Mouse (Mus musculus): ENCODE data around the gene Cd28. TPM values are rescaled to one million over a fixed set of nuclear protein-coding genes. Genes with fewer than 3 reads are reported as not detected.

Gene Cd28
- total and polyA plus RNA-seq, 3 experiments: not detected

GRCm38 (mm10) chr1:60776166-60776565, 59.6 kb downstream of the Cd28 start:
- Histone ChIP-seq H3K4me3 (ENCODE audit: control insufficient read depth in 1 of 2, insufficient read depth in 1 of 2, low read depth in 2 of 2, low read length in 2 of 2) (no peak overlapping the region), H3K36me3 (ENCODE audit: control insufficient read depth in 1 of 2, insufficient read depth in 2 of 2, low read length in 2 of 2) (no peaks in the 10 kb centered on the region), H3K9ac (ENCODE audit: control insufficient read depth, low read depth, low read length, poor library complexity, severe bottlenecking) (no peak overlapping the region), H3K27ac (ENCODE audit: control insufficient read depth, low read depth, low read length) (no peak overlapping the region), H3K4me1 (ENCODE audit: control insufficient read depth in 1 of 2, insufficient read depth in 2 of 2, low read length in 2 of 2) (no peaks in the 10 kb centered on the region), H3K27me3 (ENCODE audit: control insufficient read depth in 1 of 2, insufficient read depth in 2 of 2, low read length in 2 of 2) (no peaks in the 10 kb centered on the region; a peak in 1 of 4 replicates), H3K9me3 (replicated peaks; ENCODE audit: insufficient read depth, low read length) (no peaks in the 10 kb centered on the region), H3K79me2 (ENCODE audit: control insufficient read depth, insufficient read depth, low read length, poor library complexity) (no peaks in the 10 kb centered on the region)
- TF ChIP-seq TAL1 (IDR thresholded peaks at IDR 0.05; ENCODE audit: low read length) (no peak), TCF12 (IDR thresholded peaks at IDR 0.05; ENCODE audit: low read depth, low read length) (no peak), TBP (IDR thresholded peaks at IDR 0.05; ENCODE audit: low read depth, low read length) (no peak), EP300 (IDR thresholded peaks at IDR 0.05; ENCODE audit: low read depth in 1 of 2, low read length in 2 of 2) (no peak), CHD2 (IDR thresholded peaks at IDR 0.05; ENCODE audit: low read length) (no peak), SMC3 (IDR thresholded peaks at IDR 0.05; ENCODE audit: low read depth, low read length) (no peak), ZC3H11A (IDR thresholded peaks at IDR 0.05; ENCODE audit: low read depth, low read length) (no peak)
- no peak for DNase-seq (ENCODE audit: low read depth, low spot score)

DNA sequence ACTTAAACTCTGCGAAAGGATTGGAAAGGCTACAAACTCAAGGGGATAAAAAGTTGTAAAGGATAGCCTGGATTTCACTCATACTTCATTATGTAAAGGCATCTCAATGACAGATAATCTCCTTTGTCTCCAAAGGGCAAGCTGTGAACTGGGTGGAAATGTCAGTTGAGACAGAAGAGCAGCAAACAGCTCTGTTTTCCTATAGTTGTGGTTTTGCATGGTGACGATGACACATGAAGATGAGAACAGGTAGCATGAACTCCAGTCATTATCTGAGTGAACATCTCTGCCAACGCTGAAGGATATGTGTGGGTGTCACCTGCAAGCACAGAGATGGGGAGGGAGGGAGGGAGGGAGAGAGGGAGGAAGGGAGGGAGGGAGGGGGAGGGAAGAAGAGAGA, 60.3 kb downstream of the Cd28 start:
- Histone ChIP-seq H3K27ac (ENCODE audit: control insufficient read depth, low read depth, low read length) (no peak overlapping the region), H3K4me3 (ENCODE audit: control insufficient read depth in 1 of 2, insufficient read depth in 1 of 2, low read depth in 2 of 2, low read length in 2 of 2) (no peak overlapping the region), H3K27me3 (ENCODE audit: control insufficient read depth in 1 of 2, insufficient read depth in 2 of 2, low read length in 2 of 2) (no peaks in the 10 kb centered on the region; a peak in 1 of 4 replicates), H3K4me1 (ENCODE audit: control insufficient read depth in 1 of 2, insufficient read depth in 2 of 2, low read length in 2 of 2) (no peaks in the 10 kb centered on the region), H3K9me3 (replicated peaks; ENCODE audit: insufficient read depth, low read length) (no peaks in the 10 kb centered on the region), H3K9ac (ENCODE audit: control insufficient read depth, low read depth, low read length, poor library complexity, severe bottlenecking) (no peak overlapping the region), H3K79me2 (ENCODE audit: control insufficient read depth, insufficient read depth, low read length, poor library complexity) (no peaks in the 10 kb centered on the region), H3K36me3 (ENCODE audit: control insufficient read depth in 1 of 2, insufficient read depth in 2 of 2, low read length in 2 of 2) (no peaks in the 10 kb centered on the region)
- DNase-seq (ENCODE audit: low read depth, low spot score): no peak
- TF ChIP-seq CHD1 (IDR thresholded peaks at IDR 0.05; ENCODE audit: low read depth, low read length): no peak
- TF ChIP-seq USF1 (IDR thresholded peaks at IDR 0.05; ENCODE audit: low read depth, low read length): no peak
- TF ChIP-seq MYC (IDR thresholded peaks at IDR 0.05; ENCODE audit: low read depth, low read length): no peak

DNA sequence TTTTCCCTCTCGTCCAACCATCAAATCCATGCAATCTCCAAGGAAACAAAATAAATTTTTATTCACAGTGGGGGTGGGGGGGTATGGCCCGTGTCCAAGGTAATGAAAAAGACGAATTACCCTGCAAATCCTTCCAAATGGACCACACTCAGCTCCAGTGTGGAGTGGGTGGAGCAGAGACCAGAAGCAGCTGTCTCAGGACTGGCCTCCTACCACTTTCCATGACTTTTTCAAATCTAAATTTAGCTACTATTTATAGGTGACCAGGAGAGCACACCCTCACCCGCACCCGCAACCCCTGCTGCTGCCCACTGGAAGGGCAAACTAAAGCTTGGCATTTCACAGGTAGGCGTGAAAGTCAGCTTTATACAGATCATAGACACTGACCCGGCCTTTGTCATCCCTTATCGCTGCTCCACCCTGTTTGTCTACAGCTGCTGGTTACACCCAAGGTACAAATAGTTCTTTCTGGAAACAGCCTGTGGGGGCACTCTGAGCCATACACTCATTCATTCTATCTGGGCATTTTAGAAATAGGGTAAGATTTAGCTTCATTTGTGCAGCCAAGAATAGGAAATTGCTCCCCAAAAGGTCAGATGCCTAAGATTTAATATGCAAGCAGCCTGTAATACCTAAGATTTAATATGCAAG, 62.0 kb downstream of the Cd28 start:
- DNase-seq (ENCODE audit: low read depth, low spot score): no peak
- Histone ChIP-seq H3K4me1 (ENCODE audit: control insufficient read depth in 1 of 2, insufficient read depth in 2 of 2, low read length in 2 of 2) (no peaks in the 10 kb centered on the region), H3K4me3 (ENCODE audit: control insufficient read depth in 1 of 2, insufficient read depth in 1 of 2, low read depth in 2 of 2, low read length in 2 of 2) (no peak overlapping the region), H3K9me3 (replicated peaks; ENCODE audit: insufficient read depth, low read length) (no peaks in the 10 kb centered on the region), H3K27me3 (ENCODE audit: control insufficient read depth in 1 of 2, insufficient read depth in 2 of 2, low read length in 2 of 2) (no peaks in the 10 kb centered on the region; a peak in 1 of 4 replicates), H3K27ac (ENCODE audit: control insufficient read depth, low read depth, low read length) (no peak overlapping the region), H3K36me3 (ENCODE audit: control insufficient read depth in 1 of 2, insufficient read depth in 2 of 2, low read length in 2 of 2) (no peaks in the 10 kb centered on the region), H3K79me2 (ENCODE audit: control insufficient read depth, insufficient read depth, low read length, poor library complexity) (no peaks in the 10 kb centered on the region), H3K9ac (ENCODE audit: control insufficient read depth, low read depth, low read length, poor library complexity, severe bottlenecking) (no peak overlapping the region)
- TF ChIP-seq MXI1 (IDR thresholded peaks at IDR 0.05; ENCODE audit: low read depth, low read length) (no peak), RAD21 (IDR thresholded peaks at IDR 0.05; ENCODE audit: low read depth, low read length) (no peak), NRF1 (IDR thresholded peaks at IDR 0.05; ENCODE audit: insufficient read depth, low read depth, low read length, poor library complexity, severe bottlenecking) (no peak), CTCF (IDR thresholded peaks at IDR 0.05 in 2 of 3, conservative IDR thresholded peaks at IDR 0.05 in 1 of 3; ENCODE audit: control insufficient read depth in 1 of 3, insufficient read depth in 1 of 3, low read depth in 2 of 3, low read length in 3 of 3, poor library complexity in 1 of 3, severe bottlenecking in 1 of 3) (no peak), SIN3A (IDR thresholded peaks at IDR 0.05; ENCODE audit: low read length) (no peak), USF2 (IDR thresholded peaks at IDR 0.05; ENCODE audit: borderline replicate concordance in 1 of 2, insufficient read depth in 1 of 2, low read depth in 1 of 2, low read length in 2 of 2) (no peak), ELF1 (IDR thresholded peaks at IDR 0.05; ENCODE audit: low read depth, low read length) (no peak), TBP (IDR thresholded peaks at IDR 0.05; ENCODE audit: low read depth, low read length) (no peak), MAZ (IDR thresholded peaks at IDR 0.05; ENCODE audit: low read depth, low read length) (no peak), HCFC1 (IDR thresholded peaks at IDR 0.05; ENCODE audit: low read depth, low read length) (no peak), ZKSCAN1 (IDR thresholded peaks at IDR 0.05; ENCODE audit: low read depth, low read length) (no peak), JUND (IDR thresholded peaks at IDR 0.05; ENCODE audit: low read depth, low read length) (no peak), CHD2 (IDR thresholded peaks at IDR 0.05; ENCODE audit: low read length) (no peak)
